21 mouse cellular contexts compared by ENCODE assay signal in the genomic region with DNA sequence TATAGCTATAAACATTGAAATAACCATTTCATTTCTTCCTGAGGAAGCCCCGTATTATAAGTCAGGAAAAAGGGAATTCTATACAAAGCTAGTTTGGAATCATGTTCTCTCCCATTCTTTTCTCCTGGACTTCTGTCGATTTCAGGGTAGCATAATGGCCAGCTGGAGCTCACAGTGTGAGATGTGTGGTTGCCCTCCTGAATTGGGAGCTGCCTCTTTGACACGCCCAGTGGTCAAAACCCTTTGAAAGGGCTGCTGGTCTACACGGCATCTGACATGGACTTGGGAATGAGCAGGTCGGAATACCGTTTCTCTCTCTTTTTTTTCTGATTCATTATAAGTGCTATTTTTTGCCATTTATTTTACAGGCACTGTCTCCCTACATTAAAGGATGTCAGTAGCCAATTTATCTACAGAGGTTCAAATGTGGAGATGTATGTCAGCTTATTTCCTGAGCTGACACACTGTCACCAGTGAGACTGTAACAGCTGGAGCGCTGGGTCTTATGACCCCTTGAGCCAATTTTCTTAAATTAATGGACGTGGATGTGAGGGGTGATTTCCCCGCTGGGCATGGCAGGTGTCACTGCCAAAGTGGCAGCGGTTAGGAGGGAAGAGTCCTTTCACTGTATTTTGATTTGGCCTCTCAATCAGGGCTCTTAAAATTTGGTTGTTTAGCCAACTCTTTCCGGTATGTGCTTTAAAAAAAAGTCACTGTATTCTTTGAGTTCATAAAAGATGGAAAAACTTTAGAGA.
DNase-seq lines count a peak whose midpoint lies in the region; ATAC-seq lines count a peak whose summit lies in the region.
"Had no signal": no experiment of that assay in that cellular context is flagged by ENCODE, and none has a peak within 500 bp of the region (broad histone marks: within the 10 kb centered on the region; RNA-seq: fewer than 3 reads in every experiment).

No protein-coding gene starts in this region.

- H3K36me3 ChIP-seq in forebrain, embryonic 13.5 days (ENCODE audit: poor library complexity, severe bottlenecking), result 0 out of 2 replicates have a peak, but pooled peaks cover 3% of the 10 kb centered on the region
- no peaks in the 10 kb centered on the region for H3K36me3 ChIP-seq in forebrain, embryonic 15.5 days
- peaks cover 7% of the 10 kb centered on the region; the same call in 1 of the 2 replicates for H3K36me3 ChIP-seq in midbrain, embryonic 13.5 days
- H3K36me3 ChIP-seq: embryonic facial prominence, embryonic 13.5 days; limb, embryonic 10.5 days had no signal

- H3K9me3 ChIP-seq in forebrain, embryonic 13.5 days (replicated peaks), result no peaks in the 10 kb centered on the region
- H3K9me3 ChIP-seq in forebrain, embryonic 15.5 days, result no peaks in the 10 kb centered on the region
- H3K9me3 ChIP-seq in midbrain, embryonic 13.5 days, result no peaks in the 10 kb centered on the region
- H3K9me3 ChIP-seq: embryonic facial prominence, embryonic 13.5 days; limb, embryonic 10.5 days; neural tube, embryonic 13.5 days had no signal

- ATAC-seq in forebrain, embryonic 13.5 days, result peak; percentile 56; the same call in 1 of the 2 replicates
- no peak for ATAC-seq in forebrain, embryonic 15.5 days (replicated peaks)
- ATAC-seq in cerebellum, adult (ENCODE audit: insufficient number of reproducible peaks, low FRiP score, low TSS enrichment), result peak; percentile 51; the same call in 1 of the 2 replicates
- peak; percentile 56; the same call in 1 of the 2 replicates for ATAC-seq in midbrain, embryonic 13.5 days
- ATAC-seq: activated CD4-positive, CD25-positive, alpha-beta regulatory T cell, adult 4 months; Patski had no signal

- no peak overlapping the region for H3K4me3 ChIP-seq in forebrain, embryonic 13.5 days
- H3K4me3 ChIP-seq in forebrain, embryonic 15.5 days, result no peak overlapping the region
- H3K4me3 ChIP-seq in midbrain, embryonic 13.5 days (replicated peaks), result no peak overlapping the region
- H3K4me3 ChIP-seq: embryonic facial prominence, embryonic 13.5 days; gastrocnemius, adult 2 months; limb, embryonic 10.5 days; neural tube, embryonic 13.5 days had no signal

- 51% methylated on average over 11 of the region's 11 CpGs for WGBS in forebrain, embryonic 13.5 days
- 47% methylated on average over 11 of the region's 11 CpGs for WGBS in forebrain, embryonic 15.5 days
- WGBS in midbrain, embryonic 13.5 days, result 41% methylated on average over 11 of the region's 11 CpGs

- DNase-seq in cerebellum, adult 9-10 months, result peak; percentile 68
- DNase-seq in neural tube, embryonic 10.5 days (ENCODE audit: extremely low spot score, low spot score), result no peak
- no peak for DNase-seq in retina, postnatal 1 day
- DNase-seq: adrenal gland, postnatal 25 days; B cell, adult 2 months; gastrocnemius, adult 2 months; heart, adult 11 months; kidney, postnatal 4 days; lung, embryonic 14.5 days; right cerebral cortex, postnatal 14 days had no signal

- H3K9ac ChIP-seq in forebrain, embryonic 13.5 days, result no peak overlapping the region
- H3K9ac ChIP-seq in forebrain, embryonic 15.5 days (replicated peaks), result no peak overlapping the region
- H3K9ac ChIP-seq in midbrain, embryonic 13.5 days (replicated peaks), result no peak overlapping the region
- H3K9ac ChIP-seq: embryonic facial prominence, embryonic 13.5 days; lung, embryonic 14.5 days; neural tube, embryonic 13.5 days had no signal

- H3K27ac ChIP-seq in forebrain, embryonic 13.5 days, result no peak overlapping the region
- H3K27ac ChIP-seq in forebrain, embryonic 15.5 days (replicated peaks), result no peak overlapping the region
- peak overlapping the region; percentile 26; the same call in 1 of the 2 replicates for H3K27ac ChIP-seq in midbrain, embryonic 13.5 days
- H3K27ac ChIP-seq: embryonic facial prominence, embryonic 13.5 days; gastrocnemius, adult 2 months; limb, embryonic 10.5 days; macrophage; neural tube, embryonic 13.5 days had no signal

- peaks cover 4% of the 10 kb centered on the region; the same call in 1 of the 2 replicates for H3K4me1 ChIP-seq in forebrain, embryonic 13.5 days
- H3K4me1 ChIP-seq in forebrain, embryonic 15.5 days, result peaks cover 6% of the 10 kb centered on the region; the same call in 1 of the 2 replicates
- H3K4me1 ChIP-seq in midbrain, embryonic 13.5 days (replicated peaks), result peaks cover 8% of the 10 kb centered on the region; the same call in 1 of the 2 replicates
- H3K4me1 ChIP-seq: embryonic facial prominence, embryonic 13.5 days; limb, embryonic 10.5 days; neural tube, embryonic 13.5 days had no signal

- no peaks in the 10 kb centered on the region for H3K27me3 ChIP-seq in forebrain, embryonic 13.5 days
- H3K27me3 ChIP-seq in forebrain, embryonic 15.5 days, result no peaks in the 10 kb centered on the region
- H3K27me3 ChIP-seq in midbrain, embryonic 13.5 days, result no peaks in the 10 kb centered on the region
- H3K27me3 ChIP-seq: embryonic facial prominence, embryonic 13.5 days; neural tube, embryonic 13.5 days; Patski had no signal

- H3K4me2 ChIP-seq in forebrain, embryonic 13.5 days, result no peak overlapping the region
- no peak overlapping the region for H3K4me2 ChIP-seq in forebrain, embryonic 15.5 days (replicated peaks)
- no peak overlapping the region for H3K4me2 ChIP-seq in midbrain, embryonic 13.5 days (replicated peaks)
- H3K4me2 ChIP-seq: embryonic facial prominence, embryonic 13.5 days; liver, embryonic 11.5 days; lung, embryonic 14.5 days; neural tube, embryonic 13.5 days had no signal
